Mouse (Mus musculus): ENCODE results near the gene St5. TPM values are rescaled to one million over a fixed set of nuclear protein-coding genes. Genes with fewer than 3 reads are reported as not detected.

The St5 gene
- total RNA-seq, 2 experiments from 2014 or later, result 14.1 to 16.8 TPM

- intact Hi-C loops (cut with DNase I), result no loop called here
These were observed 181.3 kb downstream of the St5 start for GRCm38 (mm10) chr7:109522084-109522483.

DNA sequence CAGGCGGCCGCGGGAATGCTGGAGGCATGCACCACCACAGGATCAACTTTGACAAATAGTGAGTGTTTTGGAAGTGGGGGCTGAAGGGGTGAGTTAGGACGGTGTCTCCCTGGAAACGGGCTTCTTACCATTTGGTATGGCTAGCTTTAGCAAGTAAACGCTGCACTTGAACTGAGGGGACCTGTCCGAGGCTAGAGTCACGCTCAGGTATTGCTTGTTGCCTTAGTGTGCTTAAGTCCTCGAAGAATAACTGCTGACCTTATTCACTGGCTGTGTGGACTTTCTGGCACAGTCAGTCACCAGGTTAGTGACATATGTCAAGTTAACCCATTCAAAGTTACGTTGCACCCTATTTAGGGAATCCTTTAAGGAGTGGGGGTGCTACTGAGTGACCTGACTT is 183.5 kb downstream of the St5 start:
- DNase-seq (ENCODE audit: low spot score in 2 of 2), result no peak
- intact Hi-C loops (cut with DNase I), result no loop called here

More at GRCm38 (mm10) chr7:109522084-109522483, 181.3 kb downstream of the St5 start:
- no peak for DNase-seq (ENCODE audit: low spot score in 2 of 2)

- DNase-seq (ENCODE audit: low spot score in 2 of 2), result peak; percentile 99
- intact Hi-C loops (cut with DNase I), result no loop called here
These were observed 184.3 kb downstream of the St5 start, which contains the start of gene Rpl27a for GRCm38 (mm10) chr7:109518838-109519696. TSS of gene Rpl27a (plus strand) at chr7:109519147.

DNA sequence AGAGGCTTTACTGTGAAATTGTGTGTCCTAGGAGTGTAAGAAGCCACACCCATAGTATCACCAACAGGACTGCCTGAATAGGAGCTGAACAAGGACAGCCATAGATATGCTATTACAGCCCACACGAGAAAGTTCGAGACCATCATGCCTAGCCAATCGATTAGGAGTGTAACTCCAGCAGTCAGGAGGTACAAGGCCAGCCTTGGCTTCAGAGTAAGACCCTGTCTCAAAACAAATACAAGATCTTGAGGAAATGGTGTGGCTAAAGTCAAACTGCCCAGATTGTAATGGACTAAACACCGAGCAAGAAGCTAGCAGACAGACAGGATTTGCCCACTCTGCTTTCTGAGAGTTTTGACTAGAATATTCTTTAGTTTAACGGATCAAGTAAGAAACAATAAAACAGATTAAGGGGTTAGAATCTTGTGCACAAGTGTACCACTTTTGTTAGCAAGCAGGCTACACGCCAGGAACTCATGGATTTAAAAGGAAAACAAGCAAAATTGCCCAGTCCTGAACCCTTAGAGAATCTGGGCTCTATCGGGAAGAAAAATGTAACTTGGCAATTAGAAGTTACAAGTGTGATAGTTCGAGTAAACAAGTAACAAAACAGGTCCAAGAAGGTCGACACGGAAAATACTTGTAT is 185.2 kb downstream of the St5 start:
- DNase-seq (ENCODE audit: low spot score in 2 of 2), result no peak
- intact Hi-C loops (cut with DNase I), result no loop called here

GRCm38 (mm10) chr7:109516500-109516899 is 186.9 kb downstream of the St5 start:
- DNase-seq (ENCODE audit: low spot score in 2 of 2), result no peak
- intact Hi-C loops (cut with DNase I), result no loop called here

DNA sequence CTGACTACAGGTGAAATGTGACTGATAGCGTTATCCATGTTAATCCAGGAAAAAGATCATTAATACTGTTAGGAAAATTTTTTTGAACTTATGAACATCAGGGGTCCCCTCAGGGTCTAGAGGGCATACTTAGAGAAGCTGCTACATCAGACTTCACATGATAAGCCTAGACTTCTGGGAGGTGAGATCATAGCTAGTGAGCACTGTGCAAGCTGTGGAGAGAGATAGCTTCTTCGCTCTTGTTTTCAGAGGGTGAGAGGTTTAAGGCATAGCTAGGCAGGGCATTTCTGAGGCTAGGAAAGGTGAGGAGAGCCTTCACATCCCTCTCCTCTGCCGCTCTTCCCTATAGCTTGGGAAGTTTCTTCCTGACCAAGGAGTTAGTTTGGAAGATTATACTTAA is 191.6 kb downstream of the St5 start:
- intact Hi-C loops (cut with DNase I), result no loop called here

GRCm38 (mm10) chr7:109510799-109511198 is 192.6 kb downstream of the St5 start:
- intact Hi-C loops (cut with DNase I), result no loop called here
- no peak for DNase-seq (ENCODE audit: low spot score in 2 of 2)

More for the DNA sequence above, 191.6 kb downstream of the St5 start:
- no peak for DNase-seq (ENCODE audit: low spot score in 2 of 2)

DNA sequence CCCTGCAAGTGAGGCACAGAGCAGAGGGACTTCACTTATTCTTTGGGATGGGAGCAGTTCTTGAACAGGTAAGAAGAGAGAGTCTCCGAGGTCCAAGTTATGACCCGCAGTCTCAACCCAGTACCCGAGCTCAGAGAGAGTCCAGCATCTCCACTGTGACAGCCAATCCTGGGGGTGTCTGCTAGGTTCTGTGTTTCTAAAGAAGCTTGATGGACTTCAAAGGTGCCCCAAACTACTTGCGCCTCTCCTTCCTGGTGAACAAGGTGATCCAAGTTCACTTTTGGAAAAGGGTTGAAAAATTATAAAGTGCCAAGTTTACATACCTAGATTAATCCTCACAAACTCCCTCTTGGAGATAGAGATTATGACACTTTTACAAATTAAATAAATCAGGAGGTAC is 195.4 kb downstream of the St5 start, which contains the start of gene Trim66:
Trim66 (minus strand) TSS at position 101 of the 400 bp plus-strand sequence.
- no peak for DNase-seq (ENCODE audit: low spot score in 2 of 2)
- intact Hi-C loops (cut with DNase I), result no loop called here

DNA sequence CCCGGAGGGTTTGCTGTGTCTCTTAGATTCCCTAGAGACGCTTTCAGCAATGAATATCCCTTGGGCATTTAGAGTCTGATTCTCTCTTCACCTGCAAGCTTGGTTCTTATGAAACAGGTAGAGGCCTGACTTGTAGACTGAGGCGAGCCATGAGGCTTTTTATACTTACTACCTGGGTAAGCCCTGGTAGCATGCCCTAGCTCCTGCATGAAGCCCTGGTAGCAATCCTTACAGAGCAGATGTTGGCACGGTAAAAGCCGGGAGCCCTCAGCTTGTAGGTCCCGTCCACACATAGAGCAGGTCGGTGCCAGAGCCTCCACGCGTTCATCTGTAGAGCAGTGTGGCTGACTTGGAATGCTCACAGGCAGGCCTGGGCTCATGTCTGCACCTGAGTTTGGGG is 195.8 kb downstream of the St5 start:
- intact Hi-C loops (cut with DNase I), result no loop called here
- DNase-seq (ENCODE audit: low spot score in 2 of 2), result no peak

DNA sequence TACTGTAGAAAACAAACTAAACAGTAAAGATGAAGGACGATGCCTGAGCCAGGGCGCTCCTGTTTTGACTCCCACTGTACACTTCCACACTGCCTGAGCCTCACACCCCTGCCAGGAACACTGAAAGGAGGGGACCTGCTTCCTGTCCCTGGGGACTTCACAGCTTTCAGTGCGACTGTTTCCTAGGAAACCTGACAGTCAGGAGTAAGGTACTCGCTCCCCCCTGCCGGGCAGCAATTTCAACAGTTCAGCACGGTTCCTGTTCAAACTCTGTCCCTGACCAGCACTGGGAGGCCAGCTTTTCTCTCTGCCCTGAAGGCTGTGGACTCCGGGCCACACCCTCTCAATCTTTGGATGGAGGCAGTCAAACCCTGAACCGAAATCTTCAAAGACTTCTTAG is 196.3 kb downstream of the St5 start:
- intact Hi-C loops (cut with DNase I), result no loop called here
- no peak for DNase-seq (ENCODE audit: low spot score in 2 of 2)

- intact Hi-C loops (cut with DNase I), result no loop called here
- DNase-seq (ENCODE audit: low spot score in 2 of 2), result no peak
These were observed 205.9 kb downstream of the St5 start for GRCm38 (mm10) chr7:109497507-109497906.

GRCm38 (mm10) chr7:109493319-109494316 is 209.8 kb downstream of the St5 start:
- intact Hi-C loops (cut with DNase I), result no loop called here
- peak; percentile 47 to 61 for DNase-seq (ENCODE audit: low spot score in 2 of 2)

DNA sequence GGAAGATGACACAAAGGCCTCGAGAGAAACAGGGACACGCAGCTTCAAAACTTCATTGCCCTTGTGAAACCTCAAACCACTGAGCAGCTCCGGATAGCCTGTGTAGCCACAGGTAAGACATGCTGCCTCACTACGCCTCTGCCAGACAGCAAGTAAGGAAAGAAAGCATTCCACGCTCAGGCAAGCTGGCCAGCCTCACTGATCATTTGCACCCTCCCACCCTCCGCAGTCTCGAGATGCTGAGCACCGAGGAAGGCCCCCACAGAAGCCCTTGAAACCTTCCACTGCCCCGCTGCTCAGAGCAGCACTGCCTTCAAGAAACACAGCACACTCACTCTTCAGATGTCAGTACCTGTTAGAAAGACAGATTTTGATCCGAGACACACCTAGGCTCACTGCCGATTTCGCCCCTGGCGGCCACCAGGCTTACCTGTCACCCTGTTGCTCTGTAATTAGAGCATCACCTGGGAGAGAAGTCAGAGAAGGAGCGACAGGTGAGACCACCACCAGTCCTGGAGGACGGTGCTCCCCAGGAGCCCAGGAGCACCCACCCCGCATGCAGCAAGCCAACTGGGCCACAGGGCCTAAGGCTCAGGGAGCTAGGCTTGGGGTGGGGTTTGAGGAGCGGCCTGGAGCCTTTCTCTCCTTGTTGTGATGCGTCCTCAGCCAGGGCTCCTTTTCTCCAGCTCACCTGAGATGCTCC is 210.6 kb downstream of the St5 start:
- intact Hi-C loops (cut with DNase I), result no loop called here
- DNase-seq (ENCODE audit: low spot score in 2 of 2), result no peak

DNA sequence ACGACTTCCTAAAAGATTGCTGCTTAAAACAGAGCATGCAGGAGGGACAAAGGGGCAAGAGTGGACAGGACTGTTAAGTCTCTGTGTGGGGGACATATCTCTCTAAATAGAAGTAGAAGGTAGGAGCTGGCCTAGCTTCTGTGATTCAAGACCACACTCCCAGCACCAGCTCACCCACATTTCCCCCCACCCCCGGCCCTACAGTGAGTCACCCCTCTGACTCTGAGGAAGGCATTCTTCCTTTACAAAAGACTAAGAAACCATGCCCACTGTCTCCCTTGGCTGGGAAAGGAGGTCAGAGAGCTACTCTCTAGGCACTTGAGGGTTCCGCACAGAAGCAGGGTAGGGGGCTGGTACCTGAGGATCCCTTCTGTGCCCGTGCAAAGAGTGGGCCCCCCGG is 219.2 kb downstream of the St5 start:
- intact Hi-C loops (cut with DNase I), result no loop called here
- no peak for DNase-seq (ENCODE audit: low spot score in 2 of 2)

DNA sequence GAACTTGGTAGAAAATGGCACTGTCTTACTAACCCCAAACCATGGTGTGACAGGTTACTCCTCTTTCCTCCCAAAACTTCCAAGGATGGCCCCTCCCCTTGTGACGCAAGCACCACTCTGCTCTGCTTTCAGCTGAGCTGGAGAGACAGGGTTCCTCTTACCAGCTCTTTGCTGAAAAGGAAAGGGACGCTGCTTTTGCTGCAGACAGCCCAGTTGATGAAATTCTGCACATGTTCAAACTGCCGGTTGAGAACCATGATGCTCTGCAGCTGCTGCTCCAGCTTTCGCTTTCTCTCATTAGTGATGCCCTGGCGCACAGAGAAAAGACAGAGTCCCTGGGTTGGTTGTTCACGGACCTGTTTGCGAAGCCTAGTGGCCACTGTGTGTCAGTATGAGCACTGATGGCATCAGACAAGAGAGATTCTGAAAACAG is 222.6 kb downstream of the St5 start:
- intact Hi-C loops (cut with DNase I), result no loop called here
- peak; percentile 20 to 42 for DNase-seq (ENCODE audit: low spot score in 2 of 2)

GRCm38 (mm10) chr7:109477926-109478325 is 225.5 kb downstream of the St5 start:
- no peak for DNase-seq (ENCODE audit: low spot score in 2 of 2)
- intact Hi-C loops (cut with DNase I), result no loop called here

Data from left cerebral cortex, postnatal 14 days (tissue).